Mouse (Mus musculus) lung, postnatal 0 days (tissue): Measurements from ENCODE around the gene Umps. TPM values are rescaled to one million over a fixed set of nuclear protein-coding genes. Genes with fewer than 3 reads are reported as not detected.
A peak's percentile ranks its signal among the peaks of the same experiment; 100 is the strongest.

Experiments used
- ATAC-seq: fragments of 200-750 bp; cut with Nextera tagmentation; 2 replicates; pipeline ENCODE4 v1.8.0; 2017; ENCODE audit warnings: moderate library complexity
- DNase-seq: peaks from one replicate; pipeline ENCODE4 v3.0.0-alpha.2; 2016; ENCODE audit warnings: low spot score
- H3K27ac ChIP-seq: fragments of 300-500 bp; sonication (generic); 2 replicates; pipeline ENCODE4 v1.5.1; 2014; ENCODE audit warnings: antibody characterized with exemption, mild to moderate bottlenecking, low read length, mixed read lengths
- H3K27me3 ChIP-seq: fragments of 300-500 bp; sonication (generic); replicated peaks from 2 replicates; pipeline ENCODE4 v1.6.1; 2014; ENCODE audit warnings: low read length, mixed read lengths; ENCODE audit not compliant: insufficient read depth
- H3K36me3 ChIP-seq: fragments of 300-500 bp; sonication (generic); 2 replicates; pipeline ENCODE4 v1.6.1; 2014; ENCODE audit warnings: low read length, mixed read lengths; ENCODE audit not compliant: insufficient read depth
- H3K4me1 ChIP-seq: fragments of 300-500 bp; sonication (generic); 2 replicates; pipeline ENCODE4 v1.6.1; 2014; ENCODE audit warnings: antibody characterized with exemption, low read depth, low read length, mixed read lengths; ENCODE audit not compliant: insufficient read depth
- H3K4me2 ChIP-seq: fragments of 300-500 bp; sonication (generic); replicated peaks from 2 replicates; pipeline ENCODE4 v1.6.1; 2014; ENCODE audit warnings: low read depth, mild to moderate bottlenecking, low read length, moderate library complexity, mixed read lengths
- H3K4me3 ChIP-seq: fragments of 300-500 bp; sonication (generic); 2 replicates; pipeline ENCODE4 v1.5.1; 2014; ENCODE audit warnings: low read depth, low read length
- H3K9ac ChIP-seq: fragments of 300-500 bp; sonication (generic); replicated peaks from 2 replicates; pipeline ENCODE4 v1.6.1; 2014; ENCODE audit warnings: low read depth, mild to moderate bottlenecking
- H3K9me3 ChIP-seq: fragments of 300-500 bp; sonication (generic); 2 replicates; pipeline ENCODE4 v1.6.1; 2016; ENCODE audit warnings: low read length, mixed read lengths
- CTCF ChIP-seq: IDR thresholded peaks from 2 replicates; pipeline ENCODE4 v1.5.1; 2016; ENCODE audit warnings: antibody characterized with exemption, mild to moderate bottlenecking
- EP300 ChIP-seq: IDR thresholded peaks from 2 replicates; pipeline ENCODE4 v1.6.1; 2016; ENCODE audit warnings: antibody characterized with exemption, mild to moderate bottlenecking, control low read depth
- whole genome bisulfite sequencing: fragments of 180-500 bp; shearing (Covaris S2); extraction: QIAGEN DNeasy Blood & Tissue Kit; methylation state at CpG from one replicate; pipeline ENCODE4 v1.1.7; 2014; 5-methylcytosine and 5-hydroxymethylcytosine counted together
- polyA plus RNA-seq: library from polyadenylated mRNA; unstranded; fragments of >200 nt; fragmentation: Nextera tagmentation; extraction: Ambion mirVana; gene quantifications from 2 replicates; pipeline ENCODE4 v1.2.1, GENCODE M21; 2015

Gene Umps
- polyA plus RNA-seq, 1 experiment from 2014 or later: 10.3 TPM

GRCm38 (mm10) chr16:34000715-34001114 is 33.9 kb upstream of the Umps start:
- TF ChIP-seq CTCF (no peak), EP300 (peak; percentile 55; the same call in 1 of the 2 replicates)
- H3K9ac ChIP-seq: no peak overlapping the region
- ATAC-seq (peak; percentile 24; the same call in 1 of the 2 replicates), DNase-seq (peak; percentile 74)
- no peaks in the 10 kb centered on the region for H3K27me3 ChIP-seq
- no peak overlapping the region for H3K4me3 ChIP-seq
- 44% methylated on average over 8 of the region's 8 CpGs for WGBS
- no peak overlapping the region for H3K27ac ChIP-seq
- no peak overlapping the region for H3K4me2 ChIP-seq
- no peaks in the 10 kb centered on the region for H3K9me3 ChIP-seq
- peaks cover 12% of the 10 kb centered on the region; the same call in 1 of the 2 replicates for H3K4me1 ChIP-seq
- no peaks in the 10 kb centered on the region for H3K36me3 ChIP-seq

DNA sequence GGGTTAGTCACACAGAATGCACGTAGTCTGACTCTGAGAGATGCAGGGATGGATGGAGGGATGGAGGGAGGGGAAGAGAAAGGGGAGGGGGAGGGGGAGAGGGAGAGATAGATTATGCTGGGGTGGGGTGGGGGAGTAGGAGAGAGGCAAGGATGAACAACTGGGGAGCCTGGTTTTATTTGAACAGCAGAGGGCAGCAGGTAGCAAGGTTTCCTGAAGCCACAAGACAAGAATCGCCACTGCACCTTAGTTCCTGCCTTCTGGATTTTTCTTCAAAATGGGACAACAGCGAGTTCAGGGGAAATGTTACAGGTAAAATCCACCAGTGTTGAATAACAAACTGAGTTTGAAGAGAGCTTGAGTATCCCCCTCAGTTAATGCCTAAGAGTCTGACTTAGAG is 32.5 kb upstream of the Umps start:
- Histone ChIP-seq H3K4me1 (peaks cover 5% of the 10 kb centered on the region; the same call in 1 of the 2 replicates), H3K27ac (no peak overlapping the region), H3K9ac (no peak overlapping the region), H3K27me3 (no peaks in the 10 kb centered on the region), H3K36me3 (no peaks in the 10 kb centered on the region), H3K9me3 (no peaks in the 10 kb centered on the region), H3K4me3 (no peak overlapping the region), H3K4me2 (no peak overlapping the region)
- TF ChIP-seq EP300: no peak
- TF ChIP-seq CTCF: peak; percentile 73
- 25% methylated on average over 3 of the region's 3 CpGs for WGBS
- DNase-seq (peak; percentile 79), ATAC-seq (no peak)

GRCm38 (mm10) chr16:33998011-33998410 is 31.2 kb upstream of the Umps start:
- Histone ChIP-seq H3K4me2 (no peak overlapping the region), H3K4me1 (no peaks in the 10 kb centered on the region), H3K27me3 (no peaks in the 10 kb centered on the region), H3K36me3 (no peaks in the 10 kb centered on the region), H3K9ac (no peak overlapping the region), H3K4me3 (no peak overlapping the region), H3K27ac (no peak overlapping the region), H3K9me3 (no peaks in the 10 kb centered on the region)
- no peak for ATAC-seq
- DNase-seq: no peak
- TF ChIP-seq CTCF (no peak), EP300 (no peak)
- 75% methylated on average over 6 of the region's 6 CpGs for WGBS

DNA sequence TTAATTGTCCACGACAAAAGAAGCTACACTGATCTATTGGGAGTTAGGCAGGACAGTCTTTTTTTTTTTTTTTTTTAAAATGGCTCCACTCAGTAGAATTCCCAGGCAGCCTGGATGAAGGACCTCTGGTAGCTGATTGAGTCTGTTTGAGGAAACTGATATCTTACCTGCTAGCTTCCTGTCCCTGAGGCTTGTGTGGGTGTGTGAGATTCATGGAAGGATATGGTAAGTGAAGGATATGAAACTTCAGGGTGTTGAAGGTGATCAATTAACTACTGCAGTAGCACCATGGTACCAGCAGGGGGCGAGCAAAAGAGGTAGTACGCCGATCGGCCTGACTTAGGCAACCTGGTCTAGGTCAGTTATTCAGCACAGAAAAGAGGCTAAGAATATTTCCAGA is 29.2 kb upstream of the Umps start:
- WGBS: 4% methylated on average over 5 of the region's 5 CpGs
- H3K36me3 ChIP-seq: no peaks in the 10 kb centered on the region
- no peak overlapping the region for H3K27ac ChIP-seq
- TF ChIP-seq EP300 (no peak), CTCF (peak; percentile 95)
- no peak overlapping the region for H3K4me3 ChIP-seq
- DNase-seq (peak; percentile 82), ATAC-seq (no peak)
- H3K9ac ChIP-seq: no peak overlapping the region
- H3K4me1 ChIP-seq: no peaks in the 10 kb centered on the region
- no peaks in the 10 kb centered on the region for H3K9me3 ChIP-seq
- H3K4me2 ChIP-seq: no peak overlapping the region
- H3K27me3 ChIP-seq: no peaks in the 10 kb centered on the region

DNA sequence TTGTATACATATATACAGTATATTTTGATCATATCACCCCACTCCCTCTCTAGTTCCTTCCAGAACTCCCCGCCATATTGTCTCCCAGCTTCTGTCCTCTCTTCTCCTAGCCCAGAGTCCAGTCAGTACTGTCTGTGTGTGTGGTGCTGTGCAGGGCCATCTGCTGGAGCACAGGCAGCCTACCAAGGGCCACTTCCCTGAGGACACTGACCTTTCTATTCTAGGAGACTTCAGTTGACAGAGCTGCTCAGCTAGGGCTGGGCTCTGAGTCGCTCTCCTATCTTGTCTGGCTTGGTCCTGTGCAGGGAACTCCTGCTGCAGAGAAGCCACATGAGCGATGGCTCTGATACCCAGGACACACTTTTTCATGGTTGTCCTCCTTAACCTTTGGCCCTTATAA is 28.7 kb upstream of the Umps start:
- Histone ChIP-seq H3K4me3 (no peak overlapping the region), H3K36me3 (no peaks in the 10 kb centered on the region), H3K27me3 (no peaks in the 10 kb centered on the region), H3K27ac (no peak overlapping the region), H3K4me2 (no peak overlapping the region), H3K9me3 (no peaks in the 10 kb centered on the region), H3K9ac (no peak overlapping the region), H3K4me1 (no peaks in the 10 kb centered on the region)
- WGBS: 72% methylated on average over 3 of the region's 3 CpGs
- no peak for TF ChIP-seq CTCF
- TF ChIP-seq EP300: no peak
- ATAC-seq (no peak), DNase-seq (no peak)

- 79% methylated on average over 6 of the region's 6 CpGs for WGBS
- no peaks in the 10 kb centered on the region for H3K36me3 ChIP-seq
- H3K4me2 ChIP-seq: no peak overlapping the region
- no peak overlapping the region for H3K4me3 ChIP-seq
- H3K9ac ChIP-seq: no peak overlapping the region
- H3K4me1 ChIP-seq: no peaks in the 10 kb centered on the region
- DNase-seq: no peak
- ATAC-seq: no peak
- no peaks in the 10 kb centered on the region for H3K27me3 ChIP-seq
- no peak overlapping the region for H3K27ac ChIP-seq
- TF ChIP-seq CTCF (no peak), EP300 (no peak)
- H3K9me3 ChIP-seq: no peaks in the 10 kb centered on the region
Observed at GRCm38 (mm10) chr16:33994321-33994720, 27.5 kb upstream of the Umps start.

DNA sequence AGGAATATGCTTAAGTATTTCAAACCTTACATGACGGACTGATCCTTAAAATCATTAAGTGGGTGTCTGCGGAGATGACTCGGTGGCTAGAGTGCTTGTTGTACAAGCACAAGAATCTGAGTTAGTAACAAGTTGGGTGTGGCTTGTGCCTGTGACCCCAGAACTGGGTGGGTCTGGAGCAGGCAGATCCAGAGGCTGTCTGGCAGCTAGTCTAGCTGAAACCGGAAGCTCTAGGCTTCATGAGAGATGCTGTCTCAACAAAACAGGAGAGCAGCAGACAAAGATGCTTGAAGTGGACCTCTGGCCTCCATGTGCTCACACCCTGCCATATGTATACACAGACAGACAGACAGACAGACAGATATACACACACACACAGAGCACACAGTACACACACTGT is 23.9 kb upstream of the Umps start:
- TF ChIP-seq CTCF: no peak
- no peak for TF ChIP-seq EP300
- H3K9ac ChIP-seq: no peak overlapping the region
- no peak overlapping the region for H3K4me3 ChIP-seq
- DNase-seq (no peak), ATAC-seq (no peak)
- H3K9me3 ChIP-seq: no peaks in the 10 kb centered on the region
- H3K27ac ChIP-seq: no peak overlapping the region
- H3K4me2 ChIP-seq: no peak overlapping the region
- no peaks in the 10 kb centered on the region for H3K27me3 ChIP-seq
- no peaks in the 10 kb centered on the region for H3K4me1 ChIP-seq
- H3K36me3 ChIP-seq: no peaks in the 10 kb centered on the region
- 47% methylated on average over 4 of the region's 4 CpGs for WGBS
